Mouse (Mus musculus) kidney, embryonic 14.5 days (tissue): ENCODE data around the gene Olfr193. TPM values are rescaled to one million over a fixed set of nuclear protein-coding genes. Genes with fewer than 3 reads are reported as not detected.
"Not testable (repeated sequence)": the region's sequence is repeated elsewhere in the genome, so short reads cannot be mapped to it uniquely, and the experiment has no call there.

Experiments used
- ATAC-seq: fragments of 200-750 bp; cut with Nextera tagmentation; 2 replicates; pipeline ENCODE4 v1.8.0; 2017; ENCODE audit warnings: moderate number of reproducible peaks, mild to moderate bottlenecking, moderate TSS enrichment, moderate library complexity; ENCODE audit not compliant: low FRiP score, low TSS enrichment
- H3K27ac ChIP-seq: fragments of 300-500 bp; sonication (generic); 2 replicates; pipeline ENCODE4 v1.5.1; 2014; ENCODE audit warnings: low read depth, mild to moderate bottlenecking, low read length, moderate library complexity, mixed read lengths
- H3K27me3 ChIP-seq: fragments of 300-500 bp; sonication (generic); 2 replicates; pipeline ENCODE4 v1.6.1; 2014; ENCODE audit warnings: mild to moderate bottlenecking, low read length; ENCODE audit not compliant: control insufficient read depth, insufficient read depth
- H3K36me3 ChIP-seq: fragments of 300-500 bp; sonication (generic); 2 replicates; pipeline ENCODE4 v1.6.1; 2014; ENCODE audit warnings: low read length, mixed read lengths; ENCODE audit not compliant: control insufficient read depth, insufficient read depth
- H3K4me1 ChIP-seq: fragments of 300-500 bp; sonication (generic); 2 replicates; pipeline ENCODE4 v1.6.1; 2014; ENCODE audit warnings: low read length, mixed read lengths; ENCODE audit not compliant: control insufficient read depth, insufficient read depth
- H3K4me2 ChIP-seq: fragments of 300-500 bp; sonication (generic); replicated peaks from 2 replicates; pipeline ENCODE4 v1.6.1; 2014; ENCODE audit warnings: low read depth, mild to moderate bottlenecking, low read length
- H3K4me3 ChIP-seq: fragments of 300-500 bp; sonication (generic); 2 replicates; pipeline ENCODE4 v1.5.1; 2014; ENCODE audit warnings: mild to moderate bottlenecking, low read length
- H3K9ac ChIP-seq: fragments of 300-500 bp; sonication (generic); 2 replicates; pipeline ENCODE4 v1.6.1; 2014; ENCODE audit warnings: low read depth, mild to moderate bottlenecking, low read length, moderate library complexity
- H3K9me3 ChIP-seq: fragments of 300-500 bp; sonication (generic); 2 replicates; pipeline ENCODE4 v1.6.1; 2016; ENCODE audit warnings: low read length; ENCODE audit not compliant: control insufficient read depth
- WGBS: fragments of 180-500 bp; shearing (Covaris S2); extraction: QIAGEN DNeasy Blood & Tissue Kit; methylation state at CpG from one replicate; pipeline ENCODE4 v1.1.7; 2014; 5-methylcytosine and 5-hydroxymethylcytosine counted together
- polyA plus RNA-seq: library from polyadenylated mRNA; unstranded; fragments of >200 nt; fragmentation: Nextera tagmentation; extraction: Ambion mirVana; gene quantifications from 2 replicates; pipeline ENCODE4 v1.2.1, GENCODE M21; 2014

Gene Olfr193
- polyA plus RNA-seq = not detected in 2 replicates

- Histone ChIP-seq H3K27ac (no peak within 1 kb of the TSS), H3K9ac (no peak within 1 kb of the TSS), H3K4me2 (no peak within 1 kb of the TSS), H3K4me3 (no peak within 1 kb of the TSS), H3K9me3 (no peaks in the 10 kb centered on the region), H3K36me3 (no peaks in the 10 kb centered on the region), H3K27me3 (no peaks in the 10 kb centered on the region), H3K4me1 (no peaks in the 10 kb centered on the region)
- WGBS = 96% methylated on average over 1 of the region's 1 CpGs
- no peak for ATAC-seq
Measured at GRCm38 (mm10) chr16:59111781-59112180, at the start of gene Olfr193. Olfr193 (minus strand) TSS chr16:59111881.

GRCm38 (mm10) chr16:59151996-59152395 is 40.3 kb upstream of the Olfr193 start:
- Histone ChIP-seq H3K27ac (no peak overlapping the region), H3K4me2 (no peak overlapping the region), H3K27me3 (no peaks in the 10 kb centered on the region), H3K9ac (no peak overlapping the region), H3K9me3 (no peaks in the 10 kb centered on the region), H3K4me3 (no peak overlapping the region), H3K4me1 (no peaks in the 10 kb centered on the region), H3K36me3 (no peaks in the 10 kb centered on the region)
- WGBS = 89% methylated on average over 2 of the region's 2 CpGs
- no peak for ATAC-seq

- no peak for ATAC-seq
- WGBS = 89% methylated on average over 1 of the region's 1 CpGs
- no peaks in the 10 kb centered on the region for H3K36me3 ChIP-seq
Measured at GRCm38 (mm10) chr16:59146746-59147145, 35.1 kb upstream of the Olfr193 start, which contains the start of gene Olfr195. Olfr195 (plus strand) TSS chr16:59147046.

GRCm38 (mm10) chr16:59141105-59141504 is 29.4 kb upstream of the Olfr193 start:
- no peak overlapping the region for H3K4me3 ChIP-seq
- H3K27ac ChIP-seq = no peak overlapping the region
- H3K9me3 ChIP-seq = no peaks in the 10 kb centered on the region
- H3K9ac ChIP-seq = no peak overlapping the region
- H3K4me1 ChIP-seq = no peaks in the 10 kb centered on the region
- ATAC-seq = no peak
- H3K36me3 ChIP-seq = no peaks in the 10 kb centered on the region
- no peaks in the 10 kb centered on the region for H3K27me3 ChIP-seq
- no peak overlapping the region for H3K4me2 ChIP-seq

More at GRCm38 (mm10) chr16:59146746-59147145, 35.1 kb upstream of the Olfr193 start, which contains the start of gene Olfr195:
- no peak within 1 kb of the TSS for H3K4me2 ChIP-seq
- H3K9me3 ChIP-seq = no peaks in the 10 kb centered on the region
- no peak within 1 kb of the TSS for H3K9ac ChIP-seq
- no peak within 1 kb of the TSS for H3K4me3 ChIP-seq
- no peaks in the 10 kb centered on the region for H3K4me1 ChIP-seq
- H3K27me3 ChIP-seq = no peaks in the 10 kb centered on the region
- no peak within 1 kb of the TSS for H3K27ac ChIP-seq

GRCm38 (mm10) chr16:59130740-59131139 is 19.1 kb upstream of the Olfr193 start:
- WGBS = 86% methylated on average over 1 of the region's 1 CpGs

GRCm38 (mm10) chr16:59120969-59121368 is 9.3 kb upstream of the Olfr193 start, which contains the start of gene Olfr194:
Olfr194 (minus strand) TSS chr16:59121069.
- ATAC-seq = no peak
- Histone ChIP-seq H3K27me3 (no peaks in the 10 kb centered on the region), H3K36me3 (no peaks in the 10 kb centered on the region), H3K4me3 (no peak within 1 kb of the TSS), H3K4me1 (no peaks in the 10 kb centered on the region), H3K9me3 (no peaks in the 10 kb centered on the region), H3K27ac (no peak within 1 kb of the TSS), H3K4me2 (no peak within 1 kb of the TSS), H3K9ac (no peak within 1 kb of the TSS)

More at GRCm38 (mm10) chr16:59130740-59131139, 19.1 kb upstream of the Olfr193 start:
- no peak overlapping the region for H3K27ac ChIP-seq
- no peaks in the 10 kb centered on the region for H3K4me1 ChIP-seq
- H3K4me2 ChIP-seq = no peak overlapping the region
- no peak overlapping the region for H3K9ac ChIP-seq
- no peak overlapping the region for H3K4me3 ChIP-seq
- H3K27me3 ChIP-seq = no peaks in the 10 kb centered on the region
- no peaks in the 10 kb centered on the region for H3K36me3 ChIP-seq
- ATAC-seq = no peak
- no peaks in the 10 kb centered on the region for H3K9me3 ChIP-seq

GRCm38 (mm10) chr16:59108522-59108921 is 3.2 kb downstream of the Olfr193 start:
- H3K4me1 ChIP-seq, H3K36me3 ChIP-seq, H3K27me3 ChIP-seq, H3K4me2 ChIP-seq, H3K9ac ChIP-seq, H3K27ac ChIP-seq, H3K9me3 ChIP-seq, H3K4me3 ChIP-seq, ATAC-seq: not testable (repeated sequence)
- WGBS = 59% methylated on average over 5 of the region's 5 CpGs

- no peak overlapping the region for H3K9ac ChIP-seq
- H3K4me1 ChIP-seq = no peaks in the 10 kb centered on the region
- no peak overlapping the region for H3K4me3 ChIP-seq
- H3K36me3 ChIP-seq = no peaks in the 10 kb centered on the region
- H3K27me3 ChIP-seq = no peaks in the 10 kb centered on the region
- H3K4me2 ChIP-seq = no peak overlapping the region
- 71% methylated on average over 2 of the region's 2 CpGs for WGBS
- no peak for ATAC-seq
- H3K27ac ChIP-seq = no peak overlapping the region
- H3K9me3 ChIP-seq = no peaks in the 10 kb centered on the region
Measured at GRCm38 (mm10) chr16:59105312-59105711, 6.4 kb downstream of the Olfr193 start.

GRCm38 (mm10) chr16:59089722-59090121 is 22.0 kb downstream of the Olfr193 start, which contains the start of gene Olfr191:
Olfr191 (minus strand) TSS chr16:59089822.
- H3K9me3 ChIP-seq, H3K27me3 ChIP-seq, H3K9ac ChIP-seq, H3K4me2 ChIP-seq, H3K27ac ChIP-seq, H3K36me3 ChIP-seq, H3K4me3 ChIP-seq, H3K4me1 ChIP-seq, ATAC-seq: not testable (repeated sequence)
- WGBS = 58% methylated on average over 1 of the region's 1 CpGs
